Mouse (Mus musculus) kidney, adult 8-10 months (tissue): ENCODE data around the gene Diaph2.
"Not testable (repeated sequence)": the region's sequence is repeated elsewhere in the genome, so short reads cannot be mapped to it uniquely, and the experiment has no call there.

Experiments used
- DNase-seq, 2 experiments: peaks; one replicate each; pipeline ENCODE4 v3.0.0; 2022

Gene Diaph2

DNA sequence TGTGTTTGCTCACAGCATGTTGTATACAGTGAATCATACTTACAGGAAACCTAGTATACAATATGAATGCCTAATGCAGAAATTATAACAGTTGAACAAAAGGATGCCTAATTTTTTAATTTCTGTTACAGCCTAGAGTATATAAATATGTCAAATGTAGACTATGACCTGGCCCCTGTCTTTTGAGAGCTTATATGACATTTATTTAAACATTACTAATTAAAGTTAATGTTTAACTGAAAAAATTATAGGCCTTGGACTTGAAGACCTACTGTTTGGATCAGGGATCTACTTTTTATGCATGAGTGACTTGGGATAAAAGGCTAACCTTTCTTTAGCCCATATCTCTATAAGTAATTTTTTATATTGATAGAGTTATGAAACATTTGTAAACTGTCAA, 84.3 kb downstream of the Diaph2 start:
- DNase-seq = no peak

GRCm38 (mm10) chrX:129884465-129884864, 134.9 kb downstream of the Diaph2 start:
- DNase-seq = peak; percentile 27 to 39

GRCm38 (mm10) chrX:129925806-129926205, 176.3 kb downstream of the Diaph2 start:
- no peak for DNase-seq

DNA sequence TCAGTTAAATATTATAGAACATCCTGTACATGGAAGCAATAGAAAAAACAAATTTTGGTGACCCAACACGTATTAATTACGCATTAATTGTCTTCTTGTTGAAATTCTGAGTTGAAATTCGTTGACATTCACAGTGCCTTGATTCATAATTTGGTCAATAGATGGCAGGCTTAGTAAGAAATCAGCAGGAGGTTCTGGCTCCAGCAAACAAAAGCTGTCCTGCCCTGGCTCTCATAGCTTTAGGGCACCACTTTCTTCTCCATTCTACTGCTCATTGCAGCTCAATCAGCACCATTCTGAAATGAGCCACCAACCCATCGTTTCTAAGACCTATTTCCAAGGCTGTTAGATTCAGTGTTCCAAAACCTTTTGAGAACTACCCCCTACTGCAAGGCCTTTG, 225.3 kb downstream of the Diaph2 start:
- no peak for DNase-seq

DNA sequence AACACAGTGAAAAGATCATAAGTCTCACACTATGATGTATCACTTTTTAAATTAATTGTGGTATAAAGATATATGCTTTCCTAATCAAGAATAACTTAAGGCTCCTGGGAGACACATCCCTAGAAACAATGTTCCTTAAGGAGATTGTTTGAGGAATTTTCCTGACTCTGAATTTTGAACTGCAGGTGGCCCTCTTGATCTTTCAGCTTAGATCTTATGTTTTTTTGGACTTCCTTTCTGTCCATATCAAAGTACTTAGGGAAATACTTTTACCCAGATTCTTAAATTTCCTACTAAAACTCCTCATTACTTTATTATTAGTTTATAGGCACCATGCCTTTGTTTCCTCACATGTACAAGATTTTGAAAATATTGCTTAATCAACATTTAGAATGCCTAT, 258.7 kb downstream of the Diaph2 start:
- no peak for DNase-seq

DNA sequence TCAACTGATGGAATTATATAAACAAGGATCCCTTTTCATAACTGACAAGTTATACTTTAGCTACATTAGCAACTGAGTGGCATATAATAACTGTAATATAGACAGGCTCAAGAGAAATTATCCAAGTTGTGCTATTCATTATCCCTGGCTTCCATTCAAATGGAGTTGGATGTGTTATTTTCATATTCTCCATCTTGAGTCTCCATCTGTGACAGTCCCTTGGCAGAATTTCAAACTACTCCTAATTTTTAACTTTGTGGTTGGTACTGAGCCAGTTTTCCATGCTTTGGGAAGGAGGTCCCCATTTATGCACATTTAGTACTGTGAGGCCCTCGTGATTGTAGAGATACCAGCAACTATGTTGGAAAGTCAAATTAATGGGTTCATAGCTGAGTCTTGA, 270.2 kb downstream of the Diaph2 start:
- no peak for DNase-seq

DNA sequence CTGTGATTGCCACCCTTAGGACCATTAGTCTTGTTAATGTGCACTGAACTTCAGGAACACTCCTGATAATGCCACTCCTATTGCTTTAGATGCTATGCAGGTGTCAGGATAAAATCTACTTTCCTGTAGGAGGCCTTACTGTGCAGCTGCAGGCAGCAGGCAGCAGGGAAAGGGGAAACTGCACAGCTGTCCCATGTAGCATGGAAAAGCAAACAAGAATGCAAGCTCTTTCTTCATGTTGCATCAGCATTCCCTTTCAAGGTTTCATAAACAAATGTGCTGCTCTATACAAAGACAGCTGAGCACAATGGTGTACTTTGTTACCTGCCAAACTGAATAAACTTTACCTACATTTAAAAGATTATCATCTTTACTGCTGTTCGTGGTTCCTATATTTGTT, 295.0 kb downstream of the Diaph2 start:
- DNase-seq = no peak

- no peak for DNase-seq
Observed at GRCm38 (mm10) chrX:130149216-130149615, 399.7 kb downstream of the Diaph2 start.

DNA sequence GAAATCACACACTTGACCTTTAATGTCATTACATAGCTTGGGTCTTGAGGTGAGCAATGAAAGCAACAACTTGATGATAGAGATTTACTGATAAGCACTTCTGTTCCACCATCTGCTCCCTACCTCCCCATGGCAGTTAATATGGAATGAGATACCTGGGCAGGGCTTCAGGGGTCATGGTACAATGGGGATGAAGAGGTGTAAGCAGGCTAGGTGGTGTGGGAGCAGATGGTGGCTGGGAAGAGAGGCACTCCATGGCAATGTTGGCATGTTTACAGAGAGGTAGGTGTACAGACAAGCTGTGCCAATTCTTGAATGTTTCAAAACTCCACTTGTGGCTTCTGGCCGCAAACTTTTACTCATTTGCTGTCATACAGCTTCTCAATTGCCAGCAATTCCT, 402.6 kb downstream of the Diaph2 start:
- no peak for DNase-seq

DNA sequence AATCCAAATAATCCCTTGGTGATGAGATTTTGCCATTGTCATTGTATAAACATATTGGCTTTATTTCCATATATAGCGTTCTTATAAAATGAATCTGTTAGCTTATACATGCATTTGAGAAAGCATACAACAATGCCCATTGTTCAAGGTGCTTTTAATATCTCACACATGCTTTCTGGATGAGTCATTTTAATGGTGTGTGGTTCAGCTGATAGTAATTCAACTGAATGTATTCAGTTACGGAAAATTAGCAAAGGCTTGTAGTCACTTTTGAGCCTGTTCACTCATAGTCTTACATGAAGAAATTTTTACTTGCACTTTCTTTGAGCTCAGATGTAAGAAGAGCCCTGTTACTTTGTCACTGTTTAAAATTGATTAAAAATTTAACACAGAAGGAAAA, 423.6 kb downstream of the Diaph2 start:
- no peak for DNase-seq

GRCm38 (mm10) chrX:130187891-130188290, 438.3 kb downstream of the Diaph2 start:
- DNase-seq = no peak

DNA sequence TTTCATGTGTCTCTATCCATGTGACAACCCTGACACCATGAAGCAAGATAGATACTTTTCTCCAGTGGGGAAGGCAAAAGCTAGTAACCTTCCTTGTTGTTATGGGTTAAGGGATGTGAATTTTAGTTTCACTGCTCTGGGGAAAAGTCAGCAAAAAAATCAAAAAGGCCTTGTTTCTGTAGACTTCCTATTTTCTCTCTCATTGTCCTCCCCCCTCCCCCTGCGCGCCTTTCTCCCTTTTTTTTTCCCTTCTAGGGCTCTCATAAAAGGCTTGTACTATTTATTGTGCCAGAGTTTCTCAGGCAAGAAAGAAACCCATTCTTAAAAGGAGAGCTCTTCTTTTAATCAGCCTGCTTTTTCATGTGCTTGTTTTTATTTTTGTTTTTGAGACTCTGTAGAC, 438.9 kb downstream of the Diaph2 start:
- DNase-seq = no peak

- no peak for DNase-seq
Observed at GRCm38 (mm10) chrX:130189250-130189649, 439.7 kb downstream of the Diaph2 start.

GRCm38 (mm10) chrX:130197412-130197811, 447.9 kb downstream of the Diaph2 start:
- DNase-seq = not testable (repeated sequence)

DNA sequence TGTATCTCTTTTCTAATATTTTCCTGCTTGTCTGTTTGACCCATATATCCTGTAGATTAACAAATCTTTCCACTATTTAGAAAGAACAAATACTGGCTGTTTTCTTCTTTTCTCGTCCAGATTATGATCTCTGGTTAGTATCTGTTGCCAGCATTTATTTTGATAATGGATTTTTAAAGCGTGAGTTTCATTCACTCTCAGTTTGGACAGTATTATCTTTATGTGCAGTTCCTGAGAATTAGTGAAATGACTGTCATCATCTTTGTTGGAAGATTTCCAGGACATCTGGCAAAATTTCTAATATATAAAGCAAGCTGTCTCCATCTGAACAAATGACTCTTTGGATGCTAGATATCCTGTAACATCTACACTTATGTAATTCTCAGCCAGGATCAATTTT, 455.7 kb downstream of the Diaph2 start:
- DNase-seq = no peak

- no peak for DNase-seq
Observed at GRCm38 (mm10) chrX:130212227-130212626, 462.7 kb downstream of the Diaph2 start.

- no peak for DNase-seq
Observed at GRCm38 (mm10) chrX:130212759-130213158, 463.2 kb downstream of the Diaph2 start.

DNA sequence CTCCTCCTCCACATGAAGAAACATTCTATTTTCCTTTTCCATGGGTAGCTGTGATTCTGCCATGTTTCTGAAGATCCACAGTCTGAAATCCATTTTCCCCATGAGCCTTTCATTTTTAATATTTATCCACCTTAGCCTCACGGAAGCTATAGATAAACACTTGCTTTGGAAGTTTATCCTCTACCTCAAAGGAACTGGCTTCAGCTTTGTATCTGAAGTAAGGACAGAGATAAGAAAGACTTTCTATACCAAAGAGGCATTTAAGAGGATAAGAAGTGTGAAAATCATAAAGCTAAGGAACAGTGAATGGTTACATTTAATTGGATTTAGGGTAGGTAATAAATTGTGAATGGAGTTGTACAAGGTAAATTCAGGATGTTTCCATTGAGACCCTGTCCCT, 480.5 kb downstream of the Diaph2 start:
- DNase-seq = no peak

DNA sequence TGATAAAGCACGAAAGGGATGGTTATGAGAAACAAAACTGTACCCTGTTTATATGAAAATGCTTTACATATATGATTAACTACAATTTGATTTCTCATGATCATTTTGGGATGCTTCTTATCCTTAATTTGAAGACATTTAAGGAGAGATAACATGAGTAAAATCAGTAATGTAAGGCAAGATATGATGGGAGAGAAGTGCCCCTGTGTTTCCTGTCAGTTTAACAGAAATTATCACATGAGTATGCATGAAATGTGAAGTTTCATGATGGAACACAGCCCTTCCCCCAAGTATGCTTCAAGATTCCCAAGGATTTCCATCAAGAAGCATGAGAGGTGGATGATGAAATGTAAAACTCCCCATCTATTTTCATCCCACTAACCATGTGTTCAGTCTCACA, 485.6 kb downstream of the Diaph2 start:
- DNase-seq = no peak

DNA sequence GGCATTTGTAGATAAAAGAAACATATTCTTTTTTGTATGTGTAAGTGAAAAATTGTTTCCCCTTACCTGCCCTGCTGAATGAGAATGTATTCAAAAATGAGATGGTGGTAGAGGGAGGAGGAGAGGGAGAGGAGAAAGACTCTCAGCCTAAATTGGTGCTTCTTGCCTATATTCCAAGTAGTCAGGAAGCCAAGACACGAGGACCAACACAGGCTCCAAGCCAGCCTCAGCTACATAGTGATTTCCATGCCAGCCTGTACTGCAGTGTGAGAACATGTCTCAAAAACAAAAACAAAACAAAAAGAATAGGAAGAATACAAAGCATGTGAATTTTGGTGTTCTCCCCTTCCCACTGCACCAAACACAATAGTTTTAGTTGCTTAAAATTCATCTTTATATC, 497.1 kb downstream of the Diaph2 start:
- no peak for DNase-seq

GRCm38 (mm10) chrX:130253664-130254063, 504.1 kb downstream of the Diaph2 start:
- DNase-seq = no peak

DNA sequence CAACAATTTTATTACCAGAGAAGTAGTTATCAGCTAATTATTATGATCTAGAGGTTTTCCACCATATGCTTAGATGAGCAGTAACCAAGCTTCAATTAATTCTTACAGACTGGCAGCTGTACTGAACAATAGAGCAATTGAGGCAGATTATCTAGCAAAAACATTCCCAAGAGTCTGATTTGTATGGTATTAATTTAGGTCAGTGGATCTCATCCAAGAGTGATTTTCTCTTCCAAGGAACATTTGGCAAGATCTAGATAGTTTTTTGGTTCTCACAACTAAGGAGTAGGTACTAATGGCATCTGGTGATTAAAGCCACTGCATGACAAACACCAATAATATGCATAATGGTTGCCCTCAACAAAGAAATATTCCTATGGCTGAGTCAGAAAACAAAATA, 516.2 kb downstream of the Diaph2 start:
- no peak for DNase-seq

DNA sequence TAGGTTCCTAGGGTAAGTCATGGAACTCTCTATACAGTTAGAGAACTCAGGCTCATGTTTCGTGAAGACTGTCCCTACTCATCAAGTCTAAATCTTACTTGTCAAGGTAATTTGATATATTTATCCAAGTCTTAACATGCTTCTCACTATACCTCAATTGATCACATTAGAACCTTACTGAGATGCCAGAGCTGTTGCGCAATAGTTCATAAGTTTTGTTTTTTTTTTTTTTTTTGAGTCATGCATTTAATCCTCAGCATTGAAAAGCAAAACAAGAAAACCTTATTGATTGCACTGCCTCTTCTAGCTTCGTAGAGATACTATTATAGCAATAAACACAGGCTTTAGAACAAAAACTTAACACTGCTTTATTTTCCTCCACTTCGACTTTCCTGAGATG, 529.6 kb downstream of the Diaph2 start:
- no peak for DNase-seq

- DNase-seq = no peak
Observed at GRCm38 (mm10) chrX:130281484-130281883, 531.9 kb downstream of the Diaph2 start.

GRCm38 (mm10) chrX:130287032-130287431, 537.5 kb downstream of the Diaph2 start:
- DNase-seq = no peak

GRCm38 (mm10) chrX:130289775-130290174, 540.2 kb downstream of the Diaph2 start:
- no peak for DNase-seq
